Mouse (Mus musculus) liver, adult 2 months (tissue): ENCODE measurements around the gene Fgfr2. TPM values are rescaled to one million over a fixed set of nuclear protein-coding genes. Genes with fewer than 3 reads are reported as not detected.
A peak's percentile ranks its signal among the peaks of the same experiment; 100 is the strongest.

Source experiments
- DNase-seq: peaks from one replicate; pipeline ENCODE4 v3.0.0-alpha.2; 2011; ENCODE audit warnings: low read depth, low spot score; ENCODE audit errors: extremely low read depth
- H3K27ac ChIP-seq: fragments of 200-500 bp; replicated peaks from 2 replicates; pipeline ENCODE4 v1.5.1; 2012; ENCODE audit warnings: low read depth, mild to moderate bottlenecking, control low read depth, inconsistent platforms, low read length; ENCODE audit not compliant: insufficient read depth
- H3K27me3 ChIP-seq: fragments of 200-500 bp; 2 replicates; pipeline ENCODE4 v1.6.1; 2012; ENCODE audit warnings: mild to moderate bottlenecking, moderate library complexity, low read length, inconsistent platforms; ENCODE audit not compliant: control insufficient read depth, insufficient read depth
- H3K36me3 ChIP-seq: fragments of 200-500 bp; 2 replicates; pipeline ENCODE4 v1.6.1; 2012; ENCODE audit warnings: low read length, inconsistent platforms; ENCODE audit not compliant: control insufficient read depth, insufficient read depth
- H3K4me1 ChIP-seq: fragments of 200-500 bp; 2 replicates; pipeline ENCODE4 v1.6.1; 2011; ENCODE audit warnings: low read length; ENCODE audit not compliant: control insufficient read depth, insufficient read depth
- H3K4me3 ChIP-seq: fragments of 200-500 bp; 2 replicates; pipeline ENCODE4 v1.5.1; 2011; ENCODE audit warnings: low read depth, mild to moderate bottlenecking, control low read depth, low read length, moderate library complexity; ENCODE audit not compliant: insufficient read depth
- H3K79me2 ChIP-seq: fragments of 200-500 bp; 2 replicates; pipeline ENCODE4 v1.6.1; 2012; ENCODE audit warnings: inconsistent platforms, mild to moderate bottlenecking, low read length, moderate library complexity; ENCODE audit not compliant: control insufficient read depth, insufficient read depth
- H3K9ac ChIP-seq: fragments of 200-500 bp; 2 replicates; pipeline ENCODE4 v1.6.1; 2012; ENCODE audit warnings: low read depth, mild to moderate bottlenecking, control low read depth, inconsistent platforms, low read length
- CTCF ChIP-seq: fragments of 200-500 bp; IDR thresholded peaks from 2 replicates; pipeline ENCODE4 v1.5.1; 2011; ENCODE audit warnings: low read depth, low read length, control low read depth
- POLR2A ChIP-seq: fragments of 200-500 bp; IDR thresholded peaks from 2 replicates; pipeline ENCODE4 v1.6.1; 2011; ENCODE audit warnings: low read length, control low read depth; ENCODE audit not compliant: insufficient read depth; ENCODE audit errors: extremely low read depth
- WGBS: fragments of 180-500 bp; shearing (Covaris S2); methylation state at CpG from one replicate; pipeline ENCODE4 v1.1.7; 2018; 5-methylcytosine and 5-hydroxymethylcytosine counted together
- polyA plus RNA-seq: library from polyadenylated mRNA; depleted of rRNA; stranded (reverse); fragments of >200 nt; gene quantifications from 2 replicates; pipeline ENCODE4 v1.2.3, GENCODE M21; 2012
- total RNA-seq: library from RNA; depleted of rRNA; stranded (reverse); fragments of >200 nt; gene quantifications from 2 replicates; pipeline ENCODE4 v1.2.3, GENCODE M21; 2014

Fgfr2 gene
- total and polyA plus RNA-seq, 2 experiments, result 16.7 to 35.2 TPM

DNA sequence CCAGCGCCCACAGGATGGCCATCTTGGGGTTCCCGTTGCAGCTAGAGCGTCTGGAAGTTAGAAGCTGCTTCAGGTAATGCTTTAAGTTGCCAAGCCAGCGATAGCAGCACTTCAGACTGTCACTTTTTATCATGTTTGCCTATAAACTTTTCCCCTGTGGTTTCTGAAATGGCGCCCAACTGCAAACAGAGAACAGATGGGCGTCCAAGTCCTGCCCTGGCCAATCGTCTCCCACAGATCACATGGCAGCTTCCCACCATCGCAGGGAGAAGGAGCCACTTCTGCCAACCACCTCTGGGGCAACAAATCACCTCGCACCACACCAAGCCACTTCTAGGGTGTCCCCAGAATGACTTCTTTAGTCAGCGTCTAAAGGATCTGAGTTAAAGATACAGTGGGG, 2875.3 kb downstream of the Fgfr2 start:
- no peaks in the 10 kb centered on the region for H3K27me3 ChIP-seq
- no peaks in the 10 kb centered on the region for H3K36me3 ChIP-seq
- WGBS, result 43% methylated on average over 10 of the region's 10 CpGs
- peak overlapping the region; percentile 62 for H3K27ac ChIP-seq
- TF ChIP-seq POLR2A (no peak), CTCF (no peak)
- peaks cover 22% of the 10 kb centered on the region; the same call in 1 of the 2 replicates for H3K79me2 ChIP-seq
- H3K9ac ChIP-seq, result no peak overlapping the region; the same call in 1 of the 2 replicates
- peaks cover 13% of the 10 kb centered on the region for H3K4me1 ChIP-seq
- DNase-seq, result peak; percentile 74
- H3K4me3 ChIP-seq, result no peak overlapping the region

DNA sequence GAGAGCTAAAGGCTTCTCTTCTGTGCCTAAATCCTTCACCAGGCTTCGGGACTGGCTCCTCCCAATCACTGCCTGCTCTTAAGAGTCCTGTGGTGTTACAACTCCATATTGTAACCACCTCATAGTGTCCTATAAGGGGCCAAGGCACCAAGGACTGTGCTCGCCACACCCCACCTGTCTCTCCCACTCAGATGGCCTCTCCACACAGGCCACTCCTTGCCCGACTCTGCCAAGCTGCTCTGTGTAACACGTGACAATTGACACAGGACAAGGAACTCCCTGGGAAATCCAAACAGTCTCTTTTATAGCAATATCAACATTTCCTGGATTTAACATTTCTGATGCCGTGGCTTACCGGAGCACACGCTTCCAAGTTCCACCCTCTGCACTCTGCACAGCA, 2876.7 kb downstream of the Fgfr2 start:
- Histone ChIP-seq H3K79me2 (peaks cover 18% of the 10 kb centered on the region; the same call in 1 of the 2 replicates), H3K4me3 (no peak overlapping the region), H3K27ac (peak overlapping the region; percentile 25), H3K36me3 (no peaks in the 10 kb centered on the region), H3K9ac (no peak overlapping the region), H3K27me3 (no peaks in the 10 kb centered on the region), H3K4me1 (peaks cover 13% of the 10 kb centered on the region)
- no peak for TF ChIP-seq CTCF
- TF ChIP-seq POLR2A, result no peak
- DNase-seq, result peak; percentile 68
- WGBS, result 36% methylated on average over 7 of the region's 7 CpGs

DNA sequence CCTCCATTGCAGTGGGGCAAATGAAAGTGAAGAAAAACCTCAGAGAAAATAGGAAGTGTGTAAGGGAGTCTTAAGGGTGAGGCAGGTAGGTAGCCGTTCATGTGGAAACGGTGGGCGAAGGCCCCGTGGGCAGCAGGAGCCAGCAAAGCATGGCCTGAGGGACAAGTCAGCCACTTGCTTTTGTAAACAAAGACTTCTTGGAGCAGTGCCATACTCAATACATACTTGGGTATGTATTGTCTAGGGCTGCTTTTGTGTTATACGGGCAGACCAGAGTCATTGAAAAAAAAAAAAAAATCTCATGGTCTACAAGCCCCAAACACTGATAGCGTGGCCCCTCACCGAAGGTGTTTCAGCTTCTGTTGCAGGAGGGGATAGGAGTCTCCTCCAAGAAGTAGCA, 2878.6 kb downstream of the Fgfr2 start:
- WGBS, result 43% methylated on average over 7 of the region's 7 CpGs
- H3K4me1 ChIP-seq, result peaks cover 13% of the 10 kb centered on the region

DNA sequence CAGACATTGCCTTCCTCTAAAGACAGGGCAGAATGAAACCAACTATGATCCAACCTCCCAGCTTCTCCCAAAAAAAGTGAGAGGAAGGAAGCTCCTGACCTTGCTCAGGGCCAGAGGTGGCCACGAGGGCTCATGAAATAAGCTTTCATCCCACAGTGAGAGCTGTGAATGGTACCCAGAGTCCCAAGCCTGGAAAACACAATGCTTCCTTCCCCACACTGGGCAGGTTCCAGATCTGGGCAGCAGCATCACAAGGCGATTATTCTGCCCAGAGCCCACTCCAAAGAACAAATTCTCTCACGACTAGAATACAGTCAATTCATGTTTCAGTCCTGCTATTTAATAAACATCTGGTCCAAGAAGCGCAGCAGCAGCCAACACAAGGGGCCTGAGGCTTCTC, 2879.3 kb downstream of the Fgfr2 start:
- TF ChIP-seq CTCF (no peak), POLR2A (no peak)

More for the DNA sequence above, 2878.6 kb downstream of the Fgfr2 start:
- Histone ChIP-seq H3K36me3 (no peaks in the 10 kb centered on the region), H3K27me3 (no peaks in the 10 kb centered on the region), H3K27ac (no peak overlapping the region), H3K79me2 (peaks cover 11% of the 10 kb centered on the region; the same call in 1 of the 2 replicates), H3K9ac (no peak overlapping the region), H3K4me3 (no peak overlapping the region)
- TF ChIP-seq CTCF, result no peak
- no peak for TF ChIP-seq POLR2A
- DNase-seq, result no peak

DNA sequence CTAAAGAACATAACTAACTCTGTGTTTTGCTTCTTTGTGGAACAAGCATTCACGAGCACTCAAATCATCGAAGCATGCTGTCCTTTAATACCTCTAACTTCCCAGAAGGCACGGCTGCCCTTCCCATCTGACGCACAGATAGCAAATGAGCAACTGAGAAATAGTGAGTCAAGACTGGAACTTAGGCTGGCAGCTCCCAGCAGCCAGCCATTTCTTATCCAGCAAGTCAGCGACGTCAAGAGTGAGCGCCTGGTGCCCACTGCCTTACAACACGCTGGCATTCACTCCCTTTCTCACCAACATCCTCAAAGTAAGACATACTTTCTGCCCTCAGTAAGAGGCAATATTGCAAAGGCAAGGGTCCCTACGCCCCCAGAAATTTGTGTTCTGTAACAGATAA, 2883.0 kb downstream of the Fgfr2 start:
- TF ChIP-seq CTCF, result no peak
- no peak for TF ChIP-seq POLR2A
- Histone ChIP-seq H3K27me3 (no peaks in the 10 kb centered on the region), H3K27ac (no peak overlapping the region), H3K9ac (no peak overlapping the region), H3K36me3 (no peaks in the 10 kb centered on the region), H3K4me1 (no peaks in the 10 kb centered on the region), H3K79me2 (peaks cover 5% of the 10 kb centered on the region; the same call in 1 of the 2 replicates), H3K4me3 (no peak overlapping the region)
- no peak for DNase-seq
- 87% methylated on average over 9 of the region's 9 CpGs for WGBS

More for the DNA sequence above, 2879.3 kb downstream of the Fgfr2 start:
- Histone ChIP-seq H3K4me1 (peaks cover 13% of the 10 kb centered on the region), H3K36me3 (no peaks in the 10 kb centered on the region), H3K79me2 (peaks cover 11% of the 10 kb centered on the region; the same call in 1 of the 2 replicates), H3K27me3 (no peaks in the 10 kb centered on the region), H3K27ac (no peak overlapping the region), H3K4me3 (no peak overlapping the region), H3K9ac (no peak overlapping the region)
- 68% methylated on average over 4 of the region's 4 CpGs for WGBS
- DNase-seq, result no peak

DNA sequence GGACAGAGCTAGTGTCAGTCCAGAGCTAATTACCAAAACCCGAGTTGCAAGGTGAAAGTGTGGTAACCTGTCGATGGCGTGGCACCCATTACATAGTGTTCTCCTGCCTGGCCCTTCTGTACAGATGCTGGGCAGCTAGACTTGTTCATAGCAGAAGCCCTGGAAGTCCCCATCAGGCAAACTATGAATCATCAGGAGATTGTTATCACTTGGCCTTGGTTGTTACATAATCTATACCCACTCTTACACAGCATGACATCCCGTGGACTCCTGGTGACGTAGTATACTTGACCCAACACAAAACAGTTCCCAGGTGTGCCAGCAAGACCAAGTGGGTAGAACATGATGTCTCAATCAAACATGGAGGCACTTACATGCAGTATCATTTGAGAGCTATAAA, 2885.9 kb downstream of the Fgfr2 start:
- Histone ChIP-seq H3K4me1 (peaks cover 7% of the 10 kb centered on the region), H3K4me3 (no peak overlapping the region), H3K36me3 (no peaks in the 10 kb centered on the region), H3K79me2 (peaks cover 4% of the 10 kb centered on the region; the same call in 1 of the 2 replicates), H3K9ac (no peak overlapping the region), H3K27me3 (no peaks in the 10 kb centered on the region), H3K27ac (no peak overlapping the region)
- 78% methylated on average over 5 of the region's 5 CpGs for WGBS
- no peak for TF ChIP-seq CTCF
- TF ChIP-seq POLR2A, result no peak
- DNase-seq, result no peak
